Mouse (Mus musculus) intestine, embryonic 16.5 days (tissue): ENCODE data around the gene Tma7. TPM values are rescaled to one million over a fixed set of nuclear protein-coding genes. Genes with fewer than 3 reads are reported as not detected.

Experiments used
- ATAC-seq: fragments of 200-750 bp; cut with Nextera tagmentation; 2 replicates; pipeline ENCODE4 v1.8.0; 2017; ENCODE audit warnings: moderate TSS enrichment, moderate library complexity
- H3K27ac ChIP-seq: fragments of 300-500 bp; sonication (generic); 2 replicates; pipeline ENCODE4 v1.5.1; 2014; ENCODE audit warnings: mild to moderate bottlenecking, low read length
- H3K27me3 ChIP-seq: fragments of 300-500 bp; sonication (generic); replicated peaks from 2 replicates; pipeline ENCODE4 v1.6.1; 2014; ENCODE audit warnings: low read length, control low read depth, mixed read lengths; ENCODE audit not compliant: control insufficient read depth, insufficient read depth
- H3K36me3 ChIP-seq: fragments of 300-500 bp; sonication (generic); 2 replicates; pipeline ENCODE4 v1.6.1; 2014; ENCODE audit warnings: low read length, control low read depth; ENCODE audit not compliant: control insufficient read depth, insufficient read depth
- H3K4me1 ChIP-seq: fragments of 300-500 bp; sonication (generic); 2 replicates; pipeline ENCODE4 v1.6.1; 2014; ENCODE audit warnings: low read length, control low read depth, mixed read lengths; ENCODE audit not compliant: control insufficient read depth, insufficient read depth
- H3K4me2 ChIP-seq: fragments of 300-500 bp; sonication (generic); 2 replicates; pipeline ENCODE4 v1.6.1; 2014; ENCODE audit warnings: low read depth, low read length, control low read depth
- H3K4me3 ChIP-seq: fragments of 300-500 bp; sonication (generic); 2 replicates; pipeline ENCODE4 v1.5.1; 2014; ENCODE audit warnings: mild to moderate bottlenecking, low read length
- H3K9ac ChIP-seq: fragments of 300-500 bp; sonication (generic); 2 replicates; pipeline ENCODE4 v1.6.1; 2014; ENCODE audit warnings: low read depth, low read length
- H3K9me3 ChIP-seq: fragments of 300-500 bp; sonication (generic); 2 replicates; pipeline ENCODE4 v1.6.1; 2016; ENCODE audit warnings: low read length, control low read depth; ENCODE audit not compliant: control insufficient read depth
- WGBS: fragments of 180-500 bp; shearing (Covaris S2); extraction: QIAGEN DNeasy Blood & Tissue Kit; methylation state at CpG from one replicate; pipeline ENCODE4 v1.1.7; 2014; 5-methylcytosine and 5-hydroxymethylcytosine counted together
- polyA plus RNA-seq: library from polyadenylated mRNA; unstranded; fragments of >200 nt; fragmentation: Nextera tagmentation; extraction: Ambion mirVana; gene quantifications from 2 replicates; pipeline ENCODE4 v1.2.1, GENCODE M21; 2015

The Tma7 gene
- polyA plus RNA-seq, 1 experiment from 2014 or later: 612 TPM

DNA sequence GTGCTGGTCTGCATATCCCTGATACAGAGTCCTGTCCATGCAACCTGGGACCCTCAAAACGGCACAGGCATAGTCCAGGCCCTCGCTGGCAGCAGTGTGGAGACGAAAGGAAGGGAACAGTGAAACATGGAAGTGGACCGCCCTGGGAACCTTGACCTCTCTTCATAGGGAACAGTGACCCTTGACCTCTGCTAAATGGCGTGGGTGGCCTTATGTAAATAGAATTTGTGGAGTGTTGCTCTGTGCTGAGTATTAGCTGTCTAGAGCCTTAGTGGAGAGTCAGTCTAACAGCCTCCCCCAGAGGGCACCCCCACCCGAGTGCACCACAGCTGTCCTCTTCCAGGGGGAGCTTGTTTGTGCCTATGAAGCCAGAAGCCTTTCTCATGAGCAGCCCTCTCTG lies 10.4 kb upstream of the Tma7 start:
- no peak overlapping the region for H3K4me3 ChIP-seq
- H3K27ac ChIP-seq: no peak overlapping the region
- peaks cover 2% of the 10 kb centered on the region; the same call in 1 of the 2 replicates for H3K36me3 ChIP-seq
- ATAC-seq: no peak
- no peak overlapping the region for H3K9ac ChIP-seq
- no peaks in the 10 kb centered on the region for H3K27me3 ChIP-seq
- 51% methylated on average over 6 of the region's 6 CpGs for WGBS
- H3K4me1 ChIP-seq: peaks cover 30% of the 10 kb centered on the region
- no peak overlapping the region for H3K4me2 ChIP-seq
- H3K9me3 ChIP-seq: no peaks in the 10 kb centered on the region

DNA sequence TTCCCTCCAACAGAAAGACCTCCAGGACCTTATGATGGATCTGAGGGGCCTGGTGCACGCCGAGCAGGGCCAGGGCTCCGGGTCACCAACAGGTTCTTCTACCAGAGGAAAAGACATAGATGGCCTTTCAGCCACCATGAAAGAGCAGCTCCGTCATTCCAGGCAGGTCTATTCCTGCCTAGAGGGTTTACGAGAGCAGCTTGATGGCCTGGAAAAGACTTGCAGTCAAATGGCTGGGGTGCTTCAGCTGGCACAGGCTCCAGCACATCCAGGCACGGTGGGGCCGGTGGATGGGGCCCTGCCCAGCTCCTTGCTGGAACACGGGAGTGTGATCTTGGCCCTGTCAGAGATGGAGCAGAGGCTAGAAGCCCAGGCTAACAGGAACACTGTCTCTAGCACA lies 9.4 kb upstream of the Tma7 start:
- no peak overlapping the region for H3K4me3 ChIP-seq
- no peak overlapping the region for H3K27ac ChIP-seq
- H3K4me2 ChIP-seq: no peak overlapping the region
- no peaks in the 10 kb centered on the region for H3K27me3 ChIP-seq
- WGBS: 89% methylated on average over 8 of the region's 8 CpGs
- peaks cover 2% of the 10 kb centered on the region; the same call in 1 of the 2 replicates for H3K36me3 ChIP-seq
- no peaks in the 10 kb centered on the region for H3K9me3 ChIP-seq
- no peak overlapping the region for H3K9ac ChIP-seq
- H3K4me1 ChIP-seq: peaks cover 20% of the 10 kb centered on the region
- no peak for ATAC-seq

DNA sequence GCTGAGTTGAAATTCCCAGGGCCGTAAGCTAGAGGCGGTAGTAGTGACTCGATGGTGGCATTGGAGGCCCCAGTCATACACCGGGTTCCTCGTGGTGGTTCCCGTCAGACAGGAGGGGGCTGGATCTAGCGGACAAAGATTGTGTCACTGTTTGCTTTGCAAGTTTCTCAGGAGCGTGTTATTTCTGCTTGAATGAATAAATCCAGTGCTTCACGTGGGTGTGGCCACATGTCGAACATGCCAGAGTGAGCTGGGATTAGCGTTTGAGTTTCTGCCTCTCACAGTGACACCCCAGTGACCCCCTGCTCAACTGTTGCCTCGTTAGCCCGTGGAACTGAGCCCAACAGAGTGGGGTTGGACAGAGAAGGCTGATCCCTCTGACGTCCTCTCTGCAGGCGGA lies 8.1 kb upstream of the Tma7 start:
- no peaks in the 10 kb centered on the region for H3K9me3 ChIP-seq
- H3K27ac ChIP-seq: no peak overlapping the region
- WGBS: 62% methylated on average over 15 of the region's 15 CpGs
- no peaks in the 10 kb centered on the region for H3K27me3 ChIP-seq
- H3K9ac ChIP-seq: no peak overlapping the region
- no peak overlapping the region for H3K4me3 ChIP-seq
- H3K36me3 ChIP-seq: peaks cover 2% of the 10 kb centered on the region; the same call in 1 of the 2 replicates
- H3K4me2 ChIP-seq: no peak overlapping the region
- H3K4me1 ChIP-seq: peaks cover 13% of the 10 kb centered on the region
- ATAC-seq: no peak

DNA sequence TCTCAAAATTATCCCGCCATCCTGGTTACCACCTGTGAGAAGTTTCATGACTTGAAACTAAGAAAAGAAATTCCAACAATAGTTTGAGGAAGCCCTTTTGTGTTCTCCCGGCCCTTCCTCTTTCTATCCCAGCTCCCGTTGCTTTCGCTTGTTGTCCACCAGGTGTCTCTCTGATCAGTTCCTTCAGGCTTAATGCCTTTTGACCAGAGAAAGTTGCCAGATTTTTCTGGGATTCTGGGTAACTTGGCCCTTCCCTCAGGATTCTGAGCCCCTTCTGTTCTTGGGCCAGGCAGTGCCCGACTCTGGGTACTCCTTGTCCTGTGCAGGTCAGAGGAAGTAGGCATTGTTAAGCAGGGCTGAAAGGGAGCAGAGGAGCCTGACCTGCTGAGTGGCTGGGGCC lies 5.6 kb upstream of the Tma7 start:
- Histone ChIP-seq H3K4me3 (no peak overlapping the region), H3K9me3 (no peaks in the 10 kb centered on the region), H3K4me1 (peaks cover 4% of the 10 kb centered on the region; the same call in 1 of the 2 replicates), H3K4me2 (no peak overlapping the region), H3K36me3 (peaks cover 2% of the 10 kb centered on the region; the same call in 1 of the 2 replicates), H3K27me3 (no peaks in the 10 kb centered on the region), H3K27ac (no peak overlapping the region), H3K9ac (no peak overlapping the region)
- WGBS: 19% methylated on average over 5 of the region's 5 CpGs
- no peak for ATAC-seq

DNA sequence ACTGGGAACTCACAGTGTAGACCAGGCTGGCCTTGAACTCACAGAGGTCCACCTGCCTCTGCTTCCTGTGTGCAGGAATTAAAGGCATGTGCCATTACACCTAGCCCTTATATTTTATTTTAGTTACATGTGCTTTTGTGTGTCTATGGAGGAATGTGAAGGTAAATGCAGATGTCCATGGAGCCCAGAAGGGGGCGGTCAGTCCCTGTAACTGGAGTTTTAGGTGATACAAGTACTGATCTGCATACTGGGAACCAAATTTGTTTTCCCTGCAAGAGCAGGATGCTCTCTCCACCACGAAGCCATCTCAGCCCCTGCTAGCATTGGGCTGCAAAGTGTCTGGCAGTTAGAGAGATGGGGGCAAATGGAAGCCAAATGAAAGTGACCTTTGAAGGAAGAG lies 2.5 kb upstream of the Tma7 start:
- Histone ChIP-seq H3K4me2 (no peak overlapping the region), H3K4me1 (peaks cover 13% of the 10 kb centered on the region; the same call in 1 of the 2 replicates), H3K9ac (no peak overlapping the region), H3K36me3 (no peaks in the 10 kb centered on the region), H3K27me3 (no peaks in the 10 kb centered on the region), H3K9me3 (no peaks in the 10 kb centered on the region), H3K4me3 (no peak overlapping the region), H3K27ac (no peak overlapping the region)
- 20% methylated on average over 2 of the region's 2 CpGs for WGBS
- ATAC-seq: no peak

DNA sequence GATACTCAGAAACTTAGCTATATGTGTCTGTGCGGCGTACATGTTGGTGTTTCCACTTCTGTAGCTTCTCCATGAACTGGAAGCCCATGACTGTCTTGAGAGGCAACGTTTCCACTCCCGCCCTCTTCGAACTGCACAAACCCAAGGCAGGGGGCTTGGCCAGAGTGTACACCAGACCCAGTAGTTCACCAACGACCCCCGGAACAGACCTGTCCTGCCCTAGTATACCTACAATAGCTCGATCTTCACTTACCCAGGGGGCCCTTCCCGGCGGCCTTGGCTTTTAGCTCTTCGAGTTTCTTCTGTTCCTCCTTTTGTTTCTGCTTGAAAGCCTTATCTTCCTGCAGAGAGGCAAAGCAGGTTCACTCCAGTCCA lies 651 bp downstream of the Tma7 start:
- H3K9ac ChIP-seq: peak overlapping the region; percentile 83
- peak; percentile 16 for ATAC-seq
- H3K4me1 ChIP-seq: peaks cover 13% of the 10 kb centered on the region; the same call in 1 of the 2 replicates
- peak overlapping the region; percentile 77 for H3K4me3 ChIP-seq
- no peaks in the 10 kb centered on the region for H3K9me3 ChIP-seq
- peak overlapping the region; percentile 71 for H3K4me2 ChIP-seq
- H3K27me3 ChIP-seq: no peaks in the 10 kb centered on the region
- peak overlapping the region; percentile 84 for H3K27ac ChIP-seq
- no peaks in the 10 kb centered on the region for H3K36me3 ChIP-seq
- 5% methylated on average over 11 of the region's 11 CpGs for WGBS

DNA sequence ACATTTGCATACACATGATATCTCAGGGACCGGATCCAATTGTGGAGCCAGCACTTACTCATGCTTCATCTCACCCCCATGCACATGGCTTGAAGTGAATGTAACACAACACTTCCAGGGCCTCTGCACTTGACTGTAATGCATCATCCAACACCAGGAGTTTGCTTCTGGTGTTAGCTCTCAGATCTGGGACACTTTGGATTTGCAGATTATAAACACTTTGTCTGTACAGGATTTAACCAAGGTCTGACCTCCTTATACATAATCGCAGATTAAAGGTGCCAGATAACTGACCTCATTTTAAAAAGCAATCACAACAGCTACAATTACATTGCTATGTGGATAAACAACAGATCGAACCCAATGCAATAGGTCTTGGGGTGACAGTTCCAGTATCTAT lies 1.9 kb downstream of the Tma7 start:
- H3K27ac ChIP-seq: no peak overlapping the region
- no peaks in the 10 kb centered on the region for H3K27me3 ChIP-seq
- no peak overlapping the region; the same call in 1 of the 2 replicates for H3K4me2 ChIP-seq
- no peaks in the 10 kb centered on the region for H3K9me3 ChIP-seq
- no peak for ATAC-seq
- WGBS: 94% methylated on average over 3 of the region's 3 CpGs
- H3K36me3 ChIP-seq: no peaks in the 10 kb centered on the region
- H3K4me1 ChIP-seq: peaks cover 13% of the 10 kb centered on the region; the same call in 1 of the 2 replicates
- no peak overlapping the region for H3K9ac ChIP-seq
- H3K4me3 ChIP-seq: no peak overlapping the region

DNA sequence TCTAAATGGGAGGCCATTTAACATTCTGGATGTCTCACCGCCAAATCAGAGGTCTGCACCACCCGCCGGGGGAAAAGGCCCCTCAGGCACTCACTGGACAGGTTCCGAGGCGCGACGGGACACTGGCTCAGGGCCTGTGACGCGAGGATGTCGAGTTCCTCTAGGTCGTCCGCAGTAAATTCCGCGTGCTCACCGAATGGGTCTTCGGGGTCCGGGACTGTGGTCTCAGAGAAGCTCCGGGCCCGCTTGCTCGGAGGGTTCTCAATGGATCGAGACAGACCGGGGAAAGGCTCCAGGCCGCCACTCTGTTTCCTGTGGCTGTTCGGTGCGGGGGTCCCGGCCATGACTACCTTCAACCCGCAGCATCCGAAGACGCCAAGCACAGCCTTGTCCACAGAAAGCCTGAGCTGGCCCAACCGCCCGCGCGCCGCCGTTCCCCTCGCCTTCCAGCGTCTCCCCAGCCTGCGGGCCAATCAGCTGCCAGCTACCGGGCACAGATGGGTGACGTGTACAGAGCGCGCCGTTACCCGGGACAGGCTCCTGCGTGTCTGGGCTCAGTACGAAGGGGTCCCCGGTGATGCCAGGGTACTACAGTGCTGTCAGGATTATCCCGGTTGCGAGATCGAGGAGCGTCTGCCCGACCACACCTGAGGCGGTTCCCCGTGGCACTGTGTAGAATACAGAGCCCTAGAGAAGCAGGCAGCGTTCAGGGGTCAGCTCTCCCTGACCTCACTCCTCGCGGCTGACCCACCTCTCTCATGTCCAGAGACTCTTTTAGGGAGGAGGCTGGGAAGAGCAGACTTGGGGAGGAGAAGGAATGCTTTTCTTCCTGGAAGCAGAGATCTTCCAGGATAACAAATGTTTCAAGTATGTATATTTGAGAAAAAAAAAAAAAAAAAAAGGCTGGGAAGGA lies 8.5 kb downstream of the Tma7 start, which contains the start of gene Atrip:
Gene Atrip, minus strand, starts transcription at position 464 of the 913 bp plus-strand sequence.
- Histone ChIP-seq H3K9ac (peak within 1 kb of the TSS; percentile 94), H3K9me3 (no peaks in the 10 kb centered on the region), H3K4me3 (peak within 1 kb of the TSS; percentile 79), H3K27ac (peak within 1 kb of the TSS; percentile 59), H3K4me2 (peak within 1 kb of the TSS; percentile 93), H3K4me1 (peaks cover 13% of the 10 kb centered on the region), H3K36me3 (peaks cover 7% of the 10 kb centered on the region; the same call in 1 of the 2 replicates), H3K27me3 (no peaks in the 10 kb centered on the region)
- peak; percentile 99 for ATAC-seq
- WGBS: under 1% methylated on average over 57 of the region's 57 CpGs

DNA sequence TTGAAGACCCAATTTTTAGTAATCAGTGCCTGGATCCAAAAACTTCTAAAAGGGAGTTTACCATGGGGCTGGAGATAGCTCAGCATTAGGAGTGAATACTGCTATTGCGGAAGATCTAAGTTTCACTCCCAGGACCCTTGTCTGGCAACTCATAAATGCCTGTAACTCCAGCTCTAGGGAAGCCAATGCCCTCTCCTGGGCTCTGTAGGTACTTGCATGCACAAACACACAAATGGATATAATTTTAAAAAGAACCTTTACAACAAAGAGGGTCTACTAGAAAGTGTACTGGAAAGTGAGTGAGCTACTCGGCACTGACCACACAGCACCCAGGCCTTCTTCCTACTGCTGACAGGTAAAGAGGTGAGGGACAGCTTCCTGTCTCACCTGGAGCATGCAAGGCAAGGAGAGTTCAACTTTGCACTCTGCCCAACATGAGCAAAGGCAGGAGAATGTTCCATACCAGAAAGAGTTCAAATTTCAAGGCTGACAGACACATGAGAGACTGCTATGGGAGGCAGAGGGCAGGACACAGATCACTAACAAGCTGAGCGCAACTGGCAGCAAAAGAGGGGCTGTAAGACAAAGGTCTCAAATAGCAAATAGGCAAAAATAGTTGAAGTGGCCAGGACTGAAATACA lies 14.2 kb downstream of the Tma7 start:
- no peak for ATAC-seq
- WGBS: 91% methylated on average over 3 of the region's 3 CpGs
- Histone ChIP-seq H3K36me3 (peaks cover 21% of the 10 kb centered on the region), H3K4me2 (no peak overlapping the region), H3K27me3 (no peaks in the 10 kb centered on the region), H3K4me1 (peaks cover 7% of the 10 kb centered on the region), H3K4me3 (no peak overlapping the region), H3K27ac (no peak overlapping the region), H3K9ac (no peak overlapping the region), H3K9me3 (no peaks in the 10 kb centered on the region)
